Mouse (Mus musculus): ENCODE data around the gene Znhit1. TPM values are rescaled to one million over a fixed set of nuclear protein-coding genes. Genes with fewer than 3 reads are reported as not detected.
A peak's percentile ranks its signal among the peaks of the same experiment; 100 is the strongest.

Znhit1 gene
- polyA plus RNA-seq, 1 experiment from 2014 or later = 94.0 TPM

GRCm38 (mm10) chr5:137028561-137029272 lies 40.9 kb upstream of the Znhit1 start:
- peaks cover 20% of the 10 kb centered on the region for H3K4me1 ChIP-seq (ENCODE audit: control insufficient read depth, insufficient read depth, low read length)
- no peaks in the 10 kb centered on the region for H3K36me3 ChIP-seq (ENCODE audit: control insufficient read depth, insufficient read depth, low read length)
- peak overlapping the region; percentile 100 for H3K4me2 ChIP-seq (ENCODE audit: low read length)
- peak overlapping the region; percentile 61; the same call in 1 of the 2 replicates for H3K9ac ChIP-seq (replicated peaks; ENCODE audit: low read length)
- no peak for ATAC-seq (ENCODE audit: low FRiP score, low TSS enrichment)
- WGBS = 3% methylated on average over 29 of the region's 29 CpGs
- H3K4me3 ChIP-seq (replicated peaks; ENCODE audit: low read depth, low read length) = peak overlapping the region; percentile 52
- peaks cover 67% of the 10 kb centered on the region for H3K27me3 ChIP-seq (ENCODE audit: control insufficient read depth, insufficient read depth, low read length)
- no peak overlapping the region for H3K27ac ChIP-seq (replicated peaks; ENCODE audit: low read depth, low read length)
- peak; percentile 45 for DNase-seq
- H3K9me3 ChIP-seq (ENCODE audit: control insufficient read depth, low read length) = no peaks in the 10 kb centered on the region

- Histone ChIP-seq H3K9ac (replicated peaks; ENCODE audit: low read length) (no peak within 1 kb of the TSS), H3K4me2 (ENCODE audit: low read length) (peak within 1 kb of the TSS; percentile 50), H3K36me3 (ENCODE audit: control insufficient read depth, insufficient read depth, low read length) (no peaks in the 10 kb centered on the region), H3K27ac (replicated peaks; ENCODE audit: low read depth, low read length) (no peak within 1 kb of the TSS), H3K9me3 (ENCODE audit: control insufficient read depth, low read length) (no peaks in the 10 kb centered on the region), H3K4me3 (replicated peaks; ENCODE audit: low read depth, low read length) (peak within 1 kb of the TSS; percentile 12; the same call in 1 of the 2 replicates), H3K4me1 (ENCODE audit: control insufficient read depth, insufficient read depth, low read length) (peaks cover 9% of the 10 kb centered on the region), H3K27me3 (ENCODE audit: control insufficient read depth, insufficient read depth, low read length) (peaks cover 60% of the 10 kb centered on the region)
- ATAC-seq (ENCODE audit: low FRiP score, low TSS enrichment) (no peak), DNase-seq (no peak)
- 32% methylated on average over 4 of the region's 4 CpGs for whole genome bisulfite sequencing
Observed at GRCm38 (mm10) chr5:137026092-137026491, 38.3 kb upstream of the Znhit1 start, which contains the start of gene Vgf. Gene Vgf (plus strand): TSS chr5:137026392.

- Histone ChIP-seq H3K9me3 (ENCODE audit: control insufficient read depth, low read length) (no peaks in the 10 kb centered on the region), H3K27me3 (ENCODE audit: control insufficient read depth, insufficient read depth, low read length) (peaks cover 53% of the 10 kb centered on the region), H3K9ac (replicated peaks; ENCODE audit: low read length) (no peak overlapping the region), H3K27ac (replicated peaks; ENCODE audit: low read depth, low read length) (no peak overlapping the region), H3K4me1 (ENCODE audit: control insufficient read depth, insufficient read depth, low read length) (0 out of 2 replicates have a peak, but pooled peaks cover 2% of the 10 kb centered on the region), H3K4me3 (replicated peaks; ENCODE audit: low read depth, low read length) (peak overlapping the region; percentile 12; the same call in 1 of the 2 replicates), H3K36me3 (ENCODE audit: control insufficient read depth, insufficient read depth, low read length) (no peaks in the 10 kb centered on the region), H3K4me2 (ENCODE audit: low read length) (peak overlapping the region; percentile 50)
- DNase-seq (peak; percentile 90), ATAC-seq (ENCODE audit: low FRiP score, low TSS enrichment) (no peak)
- WGBS = under 1% methylated on average over 23 of the region's 23 CpGs
Observed at GRCm38 (mm10) chr5:137025132-137025531, 37.3 kb upstream of the Znhit1 start.

GRCm38 (mm10) chr5:137024318-137024717 lies 36.5 kb upstream of the Znhit1 start:
- WGBS = 50% methylated on average over 3 of the region's 3 CpGs
- Histone ChIP-seq H3K36me3 (ENCODE audit: control insufficient read depth, insufficient read depth, low read length) (no peaks in the 10 kb centered on the region), H3K9ac (replicated peaks; ENCODE audit: low read length) (no peak overlapping the region), H3K4me2 (ENCODE audit: low read length) (no peak overlapping the region), H3K9me3 (ENCODE audit: control insufficient read depth, low read length) (no peaks in the 10 kb centered on the region), H3K27ac (replicated peaks; ENCODE audit: low read depth, low read length) (no peak overlapping the region), H3K27me3 (ENCODE audit: control insufficient read depth, insufficient read depth, low read length) (peaks cover 50% of the 10 kb centered on the region), H3K4me1 (ENCODE audit: control insufficient read depth, insufficient read depth, low read length) (0 out of 2 replicates have a peak, but pooled peaks cover 2% of the 10 kb centered on the region), H3K4me3 (replicated peaks; ENCODE audit: low read depth, low read length) (no peak overlapping the region)
- DNase-seq = peak; percentile 17
- no peak for ATAC-seq (ENCODE audit: low FRiP score, low TSS enrichment)

GRCm38 (mm10) chr5:137015913-137016312 lies 28.1 kb upstream of the Znhit1 start:
- H3K4me1 ChIP-seq (ENCODE audit: control insufficient read depth, insufficient read depth, low read length) = no peaks in the 10 kb centered on the region
- no peaks in the 10 kb centered on the region for H3K9me3 ChIP-seq (ENCODE audit: control insufficient read depth, low read length)
- H3K27ac ChIP-seq (replicated peaks; ENCODE audit: low read depth, low read length) = no peak overlapping the region
- 87% methylated on average over 3 of the region's 3 CpGs for WGBS
- H3K36me3 ChIP-seq (ENCODE audit: control insufficient read depth, insufficient read depth, low read length) = no peaks in the 10 kb centered on the region
- H3K27me3 ChIP-seq (ENCODE audit: control insufficient read depth, insufficient read depth, low read length) = no peaks in the 10 kb centered on the region
- no peak for ATAC-seq (ENCODE audit: low FRiP score, low TSS enrichment)
- H3K4me2 ChIP-seq (ENCODE audit: low read length) = no peak overlapping the region
- H3K4me3 ChIP-seq (replicated peaks; ENCODE audit: low read depth, low read length) = no peak overlapping the region
- no peak for DNase-seq
- H3K9ac ChIP-seq (replicated peaks; ENCODE audit: low read length) = no peak overlapping the region

- DNase-seq = no peak
- no peaks in the 10 kb centered on the region for H3K27me3 ChIP-seq (ENCODE audit: control insufficient read depth, insufficient read depth, low read length)
- H3K36me3 ChIP-seq (ENCODE audit: control insufficient read depth, insufficient read depth, low read length) = no peaks in the 10 kb centered on the region
- no peak for ATAC-seq (ENCODE audit: low FRiP score, low TSS enrichment)
- no peak overlapping the region for H3K9ac ChIP-seq (replicated peaks; ENCODE audit: low read length)
- no peak overlapping the region for H3K4me2 ChIP-seq (ENCODE audit: low read length)
- H3K4me1 ChIP-seq (ENCODE audit: control insufficient read depth, insufficient read depth, low read length) = no peaks in the 10 kb centered on the region
- no peak overlapping the region for H3K4me3 ChIP-seq (replicated peaks; ENCODE audit: low read depth, low read length)
- H3K27ac ChIP-seq (replicated peaks; ENCODE audit: low read depth, low read length) = no peak overlapping the region
- WGBS = 76% methylated on average over 15 of the region's 15 CpGs
- no peaks in the 10 kb centered on the region for H3K9me3 ChIP-seq (ENCODE audit: control insufficient read depth, low read length)
Observed at GRCm38 (mm10) chr5:137012401-137012950, 24.7 kb upstream of the Znhit1 start.

- no peak overlapping the region for H3K27ac ChIP-seq (replicated peaks; ENCODE audit: low read depth, low read length)
- 22% methylated on average over 3 of the region's 3 CpGs for WGBS
- H3K4me2 ChIP-seq (ENCODE audit: low read length) = no peak overlapping the region
- no peaks in the 10 kb centered on the region for H3K27me3 ChIP-seq (ENCODE audit: control insufficient read depth, insufficient read depth, low read length)
- no peak overlapping the region for H3K4me3 ChIP-seq (replicated peaks; ENCODE audit: low read depth, low read length)
- no peak for ATAC-seq (ENCODE audit: low FRiP score, low TSS enrichment)
- H3K4me1 ChIP-seq (ENCODE audit: control insufficient read depth, insufficient read depth, low read length) = no peaks in the 10 kb centered on the region
- DNase-seq = peak; percentile 80
- H3K36me3 ChIP-seq (ENCODE audit: control insufficient read depth, insufficient read depth, low read length) = no peaks in the 10 kb centered on the region
- H3K9me3 ChIP-seq (ENCODE audit: control insufficient read depth, low read length) = no peaks in the 10 kb centered on the region
- no peak overlapping the region for H3K9ac ChIP-seq (replicated peaks; ENCODE audit: low read length)
Observed at GRCm38 (mm10) chr5:137009988-137010387, 22.2 kb upstream of the Znhit1 start.

GRCm38 (mm10) chr5:137007276-137007675 lies 19.5 kb upstream of the Znhit1 start:
- 58% methylated on average over 8 of the region's 8 CpGs for WGBS
- no peak for ATAC-seq (ENCODE audit: low FRiP score, low TSS enrichment)
- DNase-seq = no peak
- Histone ChIP-seq H3K27me3 (ENCODE audit: control insufficient read depth, insufficient read depth, low read length) (no peaks in the 10 kb centered on the region), H3K36me3 (ENCODE audit: control insufficient read depth, insufficient read depth, low read length) (no peaks in the 10 kb centered on the region), H3K4me1 (ENCODE audit: control insufficient read depth, insufficient read depth, low read length) (no peaks in the 10 kb centered on the region), H3K27ac (replicated peaks; ENCODE audit: low read depth, low read length) (no peak overlapping the region), H3K9ac (replicated peaks; ENCODE audit: low read length) (no peak overlapping the region), H3K9me3 (ENCODE audit: control insufficient read depth, low read length) (no peaks in the 10 kb centered on the region), H3K4me3 (replicated peaks; ENCODE audit: low read depth, low read length) (no peak overlapping the region), H3K4me2 (ENCODE audit: low read length) (no peak overlapping the region)

- Histone ChIP-seq H3K9me3 (ENCODE audit: control insufficient read depth, low read length) (no peaks in the 10 kb centered on the region), H3K27me3 (ENCODE audit: control insufficient read depth, insufficient read depth, low read length) (no peaks in the 10 kb centered on the region), H3K36me3 (ENCODE audit: control insufficient read depth, insufficient read depth, low read length) (peaks cover 10% of the 10 kb centered on the region), H3K4me1 (ENCODE audit: control insufficient read depth, insufficient read depth, low read length) (no peaks in the 10 kb centered on the region), H3K4me2 (ENCODE audit: low read length) (no peak overlapping the region), H3K27ac (replicated peaks; ENCODE audit: low read depth, low read length) (no peak overlapping the region), H3K9ac (replicated peaks; ENCODE audit: low read length) (no peak overlapping the region), H3K4me3 (replicated peaks; ENCODE audit: low read depth, low read length) (no peak overlapping the region)
- ATAC-seq (ENCODE audit: low FRiP score, low TSS enrichment) (no peak), DNase-seq (peak; percentile 14)
- WGBS = 82% methylated on average over 2 of the region's 2 CpGs
Observed at GRCm38 (mm10) chr5:137000612-137001011, 12.8 kb upstream of the Znhit1 start.

Data from midbrain, embryonic 14.5 days (tissue).